Mouse (Mus musculus) CH12.LX (cell line): ENCODE measurements at regions not wholly inside any gene's neighbourhood (a gene's known extent, or its start where the extent isn't known, plus 50 kb on each side); places are given as distances from the start of the nearest gene placed in this dataset.

Experiments used
- DNase-seq: peaks from one replicate; pipeline ENCODE4 v3.0.0-alpha.2; 2013; ENCODE audit errors: extremely low read depth
- H3K27ac ChIP-seq: 2 replicates; pipeline ENCODE4 v1.5.1; 2012; ENCODE audit warnings: low read depth, mild to moderate bottlenecking, control low read depth, moderate library complexity; ENCODE audit not compliant: insufficient read depth
- H3K27me3 ChIP-seq: replicated peaks from 2 replicates; pipeline ENCODE3; 2012; ENCODE audit warnings: inconsistent platforms
- H3K36me3 ChIP-seq, 2 experiments: replicated peaks in 1 of 2; 2 replicates each; pipeline versions ENCODE3 to v1.6.1; 2012; ENCODE audit warnings: inconsistent platforms in 1 of 2, low read length in 1 of 2, mild to moderate bottlenecking in 1 of 2, mixed read lengths in 1 of 2, moderate library complexity in 1 of 2; ENCODE audit not compliant: control insufficient read depth in 1 of 2, insufficient read depth in 1 of 2
- H3K4me1 ChIP-seq, 2 experiments: 2 replicates each; pipeline ENCODE4 v1.6.1; 2012; ENCODE audit warnings: inconsistent platforms in 1 of 2, moderate library complexity in 1 of 2; ENCODE audit not compliant: insufficient read depth in 2 of 2, control insufficient read depth in 1 of 2
- H3K4me2 ChIP-seq: 2 replicates; pipeline ENCODE4 v1.6.1; 2012; ENCODE audit warnings: low read depth, mild to moderate bottlenecking, control low read depth; ENCODE audit not compliant: poor library complexity, insufficient read depth, severe bottlenecking
- H3K4me3 ChIP-seq, 3 experiments: fragments of 150-350 bp in 1 of 3; sonication (generic) in 1 of 3; replicated peaks in 1 of 3; 2 replicates each; pipeline versions ENCODE3 to v1.5.1; 2011 to 2012; ENCODE audit warnings: low read depth in 2 of 3, low read length in 2 of 3, mild to moderate bottlenecking in 2 of 3, moderate library complexity in 2 of 3, control low read depth in 1 of 3, improper control_type of control experiment in 1 of 3, inconsistent platforms in 1 of 3, mixed read lengths in 1 of 3; ENCODE audit not compliant: poor library complexity in 1 of 3
- H3K79me2 ChIP-seq: replicated peaks from 2 replicates; pipeline ENCODE4 v1.6.1; 2012; ENCODE audit warnings: mild to moderate bottlenecking, moderate library complexity; ENCODE audit not compliant: control insufficient read depth, poor library complexity, insufficient read depth, severe bottlenecking; ENCODE audit errors: extremely low read depth
- H3K9ac ChIP-seq: 2 replicates; pipeline ENCODE4 v1.6.1; 2012; ENCODE audit warnings: low read depth, mild to moderate bottlenecking, control low read depth, moderate library complexity; ENCODE audit not compliant: insufficient read depth
- H3K9me3 ChIP-seq: replicated peaks from 2 replicates; pipeline ENCODE3; 2012; ENCODE audit warnings: low read length, inconsistent platforms, mixed read lengths
- CHD2 ChIP-seq: IDR thresholded peaks from 2 replicates; pipeline ENCODE4 v1.6.1; 2011; ENCODE audit warnings: low read length, improper control_type of control experiment
- CTCF ChIP-seq, 2 experiments: IDR thresholded peaks in 1 of 2; conservative IDR thresholded peaks in 1 of 2; 2 replicates each; pipeline ENCODE4 v1.5.1; 2011 to 2012; ENCODE audit warnings: low read depth in 2 of 2, low read length in 2 of 2, improper control_type of control experiment in 1 of 2, inconsistent platforms in 1 of 2, mild to moderate bottlenecking in 1 of 2, moderate library complexity in 1 of 2
- ELF1 ChIP-seq: IDR thresholded peaks from 2 replicates; pipeline ENCODE4 v1.6.1; 2014; ENCODE audit warnings: low read depth, mild to moderate bottlenecking, inconsistent platforms, low read length, improper control_type of control experiment
- ETS1 ChIP-seq: conservative IDR thresholded peaks from 2 replicates; pipeline ENCODE4 v1.6.1; 2012; ENCODE audit warnings: low read depth, mild to moderate bottlenecking, inconsistent platforms, low read length, improper control_type of control experiment, moderate library complexity
- GABPA ChIP-seq: IDR thresholded peaks from 2 replicates; pipeline ENCODE4 v1.6.1; 2012; ENCODE audit warnings: low read depth, low read length, improper control_type of control experiment, inconsistent platforms; ENCODE audit not compliant: insufficient replicate concordance
- HCFC1 ChIP-seq: IDR thresholded peaks from 2 replicates; pipeline ENCODE4 v1.6.1; 2012; ENCODE audit warnings: low read depth, mild to moderate bottlenecking, inconsistent platforms, low read length, improper control_type of control experiment
- IRF4 ChIP-seq: IDR thresholded peaks from 2 replicates; pipeline ENCODE4 v1.6.1; 2014; ENCODE audit warnings: low read depth, mild to moderate bottlenecking, inconsistent platforms, low read length, improper control_type of control experiment
- KAT2A ChIP-seq: IDR thresholded peaks from 2 replicates; pipeline ENCODE4 v1.6.1; 2012; ENCODE audit warnings: low read length, improper control_type of control experiment, inconsistent platforms; ENCODE audit not compliant: insufficient replicate concordance
- MAX ChIP-seq: IDR thresholded peaks from 2 replicates; pipeline ENCODE4 v1.6.1; 2011; ENCODE audit warnings: low read length, improper control_type of control experiment
- MEF2A ChIP-seq: IDR thresholded peaks from 2 replicates; pipeline ENCODE4 v1.6.1; 2014; ENCODE audit warnings: low read depth, mild to moderate bottlenecking, inconsistent platforms, low read length, improper control_type of control experiment, borderline replicate concordance
- NELFE ChIP-seq: IDR thresholded peaks from 2 replicates; pipeline ENCODE4 v1.6.1; 2011; ENCODE audit warnings: low read depth, low read length, improper control_type of control experiment
- POLR2A ChIP-seq: IDR thresholded peaks from 2 replicates; pipeline ENCODE4 v1.6.1; 2011; ENCODE audit warnings: low read depth, mild to moderate bottlenecking, improper control_type of control experiment, low read length
- POLR2AphosphoS2 ChIP-seq: IDR thresholded peaks from 2 replicates; pipeline ENCODE4 v1.6.1; 2011; ENCODE audit warnings: low read depth, low read length, improper control_type of control experiment
- RAD21 ChIP-seq: IDR thresholded peaks from 2 replicates; pipeline ENCODE4 v1.6.1; 2011; ENCODE audit warnings: low read depth, mild to moderate bottlenecking, low read length, improper control_type of control experiment, moderate library complexity
- SIN3A ChIP-seq: IDR thresholded peaks from 2 replicates; pipeline ENCODE4 v1.6.1; 2012; ENCODE audit warnings: low read length, improper control_type of control experiment, inconsistent platforms
- SMC3 ChIP-seq: IDR thresholded peaks from 2 replicates; pipeline ENCODE4 v1.6.1; 2011; ENCODE audit warnings: low read depth, low read length, improper control_type of control experiment
- TCF12 ChIP-seq: IDR thresholded peaks from 2 replicates; pipeline ENCODE4 v1.6.1; 2014; ENCODE audit warnings: low read depth, mild to moderate bottlenecking, inconsistent platforms, low read length, improper control_type of control experiment
- USF2 ChIP-seq: conservative IDR thresholded peaks from 2 replicates; pipeline ENCODE4 v1.6.1; 2011; ENCODE audit warnings: low read depth, low read length, improper control_type of control experiment
- ZKSCAN1 ChIP-seq: IDR thresholded peaks from 2 replicates; pipeline ENCODE4 v1.6.1; 2012; ENCODE audit warnings: low read depth, inconsistent platforms, low read length, improper control_type of control experiment, borderline replicate concordance
- dilution Hi-C: fragments of 300-500 bp; cut with MboI; formaldehyde crosslinking; loops from 2 replicates; pipeline ENCODE4 v1.14.3; 2020; ENCODE audit warnings: low sequenced_read_pairs; ENCODE audit not compliant: extremely low pct_unique_long_range_greater_than_20kb, extremely low pct_ligation_motif_present
- in situ Hi-C: fragments of 300-500 bp; cut with MboI; formaldehyde crosslinking; loops from 3 replicates; pipeline ENCODE4 v1.14.3; 2019; ENCODE audit warnings: low sequenced_read_pairs, low pct_ligation_motif_present, low pct_unique_long_range_greater_than_20kb, mixed read lengths

DNA sequence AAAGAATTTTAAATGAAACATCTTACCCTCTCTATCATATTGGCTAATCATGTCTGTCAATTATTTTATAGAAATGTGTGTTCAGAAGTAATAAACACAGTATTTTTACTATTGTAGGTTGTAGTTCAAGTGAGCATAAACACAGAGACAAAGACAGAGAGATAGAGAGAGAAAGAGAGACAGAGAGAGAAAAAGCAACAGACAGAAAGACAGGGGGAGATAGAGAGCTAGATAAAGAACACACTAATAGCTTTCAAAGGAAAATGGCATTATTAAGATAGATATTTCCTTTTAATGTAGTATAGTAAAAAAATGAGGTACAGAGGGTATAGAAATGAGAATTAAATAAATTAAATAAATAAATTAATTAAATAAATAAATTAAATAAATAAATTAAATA is 624.4 kb upstream of the Fam84a start:
- dilution Hi-C loops = no loop called here
- H3K9ac ChIP-seq = no peak overlapping the region
- H3K27ac ChIP-seq = no peak overlapping the region
- H3K4me3 ChIP-seq = no peak overlapping the region
- no peaks in the 10 kb centered on the region for H3K79me2 ChIP-seq
- no peaks in the 10 kb centered on the region for H3K27me3 ChIP-seq
- H3K36me3 ChIP-seq = no peaks in the 10 kb centered on the region
- in situ Hi-C loops = no loop called here
- H3K9me3 ChIP-seq = no peaks in the 10 kb centered on the region
- DNase-seq = peak; percentile 10
- TF ChIP-seq IRF4 (no peak), ELF1 (no peak), POLR2AphosphoS2 (no peak), RAD21 (peak; percentile 52), MEF2A (no peak), SMC3 (peak; percentile 41), ETS1 (no peak), CTCF (conservative IDR thresholded peaks at IDR 0.05 in 1 of 2, IDR thresholded peaks at IDR 0.05 in 1 of 2; ENCODE audit: low read depth in 2 of 2, low read length in 2 of 2) (peak in 1 of 2 experiments; percentile 54; a peak in 2 of 4 replicates)
- no peak overlapping the region for H3K4me2 ChIP-seq
- H3K4me1 ChIP-seq = no peaks in the 10 kb centered on the region

DNA sequence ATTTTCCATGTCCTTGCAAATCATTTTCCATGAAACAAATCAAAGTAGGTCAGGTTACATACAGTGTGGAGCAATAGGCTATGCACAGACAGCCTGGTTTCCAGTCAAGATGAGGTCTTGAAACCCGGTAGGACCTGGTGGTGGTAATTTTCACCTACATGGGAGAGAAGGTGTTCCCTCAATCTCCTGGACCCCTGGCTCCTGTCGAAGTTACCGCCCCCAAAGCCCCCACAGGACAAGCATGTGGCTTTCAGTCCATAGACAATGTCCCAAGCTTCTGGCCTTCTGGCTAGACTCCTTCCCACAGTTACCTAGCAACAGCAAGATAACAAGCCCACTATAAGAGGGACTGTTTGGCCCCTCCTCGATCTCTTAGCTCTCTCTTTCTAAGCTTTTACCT is 600.7 kb upstream of the Fam84a start:
- in situ Hi-C loops (no loop called here), dilution Hi-C loops (no loop called here)
- H3K9me3 ChIP-seq = no peaks in the 10 kb centered on the region
- no peak for DNase-seq
- no peaks in the 10 kb centered on the region for H3K79me2 ChIP-seq
- no peak overlapping the region for H3K4me3 ChIP-seq
- TF ChIP-seq SMC3 (no peak), TCF12 (no peak), RAD21 (no peak), CTCF (conservative IDR thresholded peaks at IDR 0.05 in 1 of 2, IDR thresholded peaks at IDR 0.05 in 1 of 2; ENCODE audit: low read depth in 2 of 2, low read length in 2 of 2) (no peak), ETS1 (no peak), MAX (no peak), GABPA (no peak), POLR2A (no peak), KAT2A (no peak), POLR2AphosphoS2 (no peak), CHD2 (no peak), USF2 (no peak), HCFC1 (no peak), NELFE (no peak), SIN3A (no peak), ZKSCAN1 (no peak)
- no peak overlapping the region for H3K27ac ChIP-seq
- H3K4me2 ChIP-seq = no peak overlapping the region
- H3K27me3 ChIP-seq = no peaks in the 10 kb centered on the region
- no peaks in the 10 kb centered on the region for H3K36me3 ChIP-seq
- no peak overlapping the region for H3K9ac ChIP-seq
- no peaks in the 10 kb centered on the region for H3K4me1 ChIP-seq
